Mouse (Mus musculus) ovary, adult 10 weeks (tissue): ENCODE results near the gene Sbk2. TPM values are rescaled to one million over a fixed set of nuclear protein-coding genes. Genes with fewer than 3 reads are reported as not detected.

Experiments used
- polyA plus RNA-seq: library from polyadenylated mRNA; stranded (reverse); fragments of 350-450 nt; fragmentation: Illumina TruSeq; extraction: RNeasy Lipid Tissue Mini Kit (QIAGEN cat#74804); gene quantifications from one replicate; pipeline ENCODE4 v1.2.3, GENCODE M21; 2014

The Sbk2 gene
- 0.40 TPM for polyA plus RNA-seq

DNA sequence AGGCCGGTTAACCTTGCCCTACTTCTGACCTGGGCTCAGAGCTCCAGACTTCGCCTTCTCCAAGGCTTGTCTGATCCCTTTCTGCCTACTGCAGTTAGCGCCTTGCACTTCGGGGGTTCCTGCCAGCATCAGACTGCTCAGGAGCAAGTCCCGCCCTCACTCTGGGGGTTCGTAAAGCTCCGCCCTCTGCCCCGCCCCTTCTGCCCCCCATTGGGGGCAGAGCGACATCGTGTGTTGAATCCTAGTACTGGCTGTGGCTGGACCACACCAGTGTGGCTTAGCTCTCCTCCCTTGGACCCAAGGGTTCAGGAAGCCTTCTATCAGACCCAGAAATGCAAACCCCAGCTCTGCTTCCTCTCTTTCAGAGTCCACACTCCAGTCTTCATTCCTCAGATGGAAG, at the start of gene Sbk2:
Gene Sbk2 (minus strand): TSS at position 135 of the 400 bp plus-strand sequence.

DNA sequence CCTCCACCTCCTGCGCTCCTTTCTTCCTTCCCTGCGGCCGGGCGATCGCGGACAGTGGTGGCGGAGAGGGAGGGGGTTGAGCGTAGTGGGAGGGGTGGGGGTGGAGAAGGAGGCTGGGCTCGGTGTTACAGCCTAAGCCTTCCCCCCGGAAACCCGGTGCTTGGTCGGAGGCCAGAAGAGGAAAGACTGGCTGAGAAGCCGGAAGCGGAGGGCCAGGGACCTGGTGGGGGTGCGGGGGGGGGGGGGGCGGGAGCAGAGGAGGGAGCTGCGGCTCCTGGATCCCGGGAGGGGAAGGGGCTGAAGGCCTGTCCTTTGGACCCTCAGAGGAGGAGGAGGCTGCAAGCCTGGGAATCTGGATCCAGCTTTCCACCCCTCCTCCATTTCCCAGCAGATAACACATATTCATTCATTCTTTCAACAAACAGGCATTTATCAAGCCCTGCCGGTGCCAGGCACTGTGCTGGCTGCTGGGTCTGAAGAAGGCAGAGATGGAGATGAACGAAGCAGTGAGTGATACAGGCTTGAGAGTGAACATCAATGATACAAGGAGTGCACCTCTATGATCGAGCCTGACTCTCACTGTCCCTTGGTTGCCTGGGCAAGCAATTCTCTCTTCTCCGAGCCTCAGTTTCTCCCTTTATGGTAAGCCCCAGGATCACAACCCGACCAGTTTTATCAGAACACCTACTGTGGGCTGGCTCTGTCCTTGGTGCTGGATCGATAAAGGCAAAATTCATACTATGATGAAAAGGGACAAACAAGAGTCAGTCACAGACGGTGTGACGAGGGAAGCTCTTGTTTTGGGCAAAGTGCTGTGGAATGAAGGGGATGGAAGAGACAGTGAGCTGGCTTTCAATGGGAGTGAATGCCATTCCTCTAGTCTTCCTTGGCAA, 32.0 kb upstream of the Sbk2 start, which contains the start of gene Zfp579:
Gene Zfp579 (minus strand): TSS at position 156 of the 893 bp plus-strand sequence.

DNA sequence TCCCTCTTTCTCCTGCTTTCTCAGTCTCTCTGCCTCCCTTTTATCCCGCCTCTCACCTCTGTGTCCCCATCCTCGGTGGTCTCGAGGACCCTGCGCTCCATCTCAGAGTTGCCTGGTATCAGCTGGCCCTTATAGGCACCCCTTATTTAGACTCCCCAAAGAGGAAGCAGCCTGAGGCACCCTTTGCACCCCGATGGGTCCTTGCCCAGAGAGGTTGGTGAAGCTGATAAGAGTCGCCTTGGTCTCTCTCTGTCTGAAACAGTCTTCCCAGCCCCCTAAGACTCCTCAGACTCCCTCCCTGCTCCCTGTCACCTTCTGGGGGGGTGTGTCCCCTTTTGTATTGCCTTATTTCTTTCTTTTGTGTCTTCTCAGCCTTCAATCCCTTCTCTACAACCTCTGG, 6.9 kb upstream of the Sbk2 start, which contains the start of gene Sbk3:
Gene Sbk3 (minus strand): TSS at position 101 of the 400 bp plus-strand sequence.

GRCm38 (mm10) chr7:4925441-4926381, 38.5 kb downstream of the Sbk2 start, which contains the start of gene Ssc5d:
Gene Ssc5d (plus strand): TSS chr7:4925785.

DNA sequence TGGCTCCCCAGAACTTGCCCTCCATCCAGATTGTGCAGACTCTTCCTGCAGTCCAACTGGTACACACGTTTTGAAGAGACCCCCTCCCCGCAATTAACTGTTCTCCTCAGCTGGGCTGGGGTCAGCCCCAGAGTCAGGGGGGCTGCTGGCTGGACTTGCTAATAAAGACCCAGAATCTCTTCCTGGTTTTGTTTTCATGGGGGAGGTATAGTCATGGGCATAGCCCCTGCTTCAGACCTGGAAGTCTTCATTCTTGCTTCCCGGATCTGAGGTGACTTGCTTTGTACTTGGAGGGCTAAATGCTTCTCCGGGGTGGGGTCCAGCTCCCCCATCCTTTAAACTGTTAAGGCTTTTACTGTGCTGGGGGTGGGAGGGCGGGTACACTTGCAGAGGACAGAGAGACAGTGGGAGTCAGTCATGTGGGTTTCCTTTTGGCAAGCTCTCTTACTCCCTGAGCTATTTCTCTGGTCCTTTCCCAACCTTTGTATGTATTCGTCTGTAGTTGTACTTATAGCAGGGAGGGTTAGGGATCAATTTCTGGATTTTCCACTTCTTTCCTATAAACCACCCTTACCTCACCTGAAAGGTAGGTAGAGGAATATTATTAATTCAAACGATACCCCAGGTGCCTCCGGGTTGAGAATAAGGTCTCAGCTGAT, 42.3 kb downstream of the Sbk2 start, which contains the start of gene Nat14:
Gene Nat14 (plus strand): TSS at position 205 of the 659 bp plus-strand sequence.

GRCm38 (mm10) chr7:4915007-4915665, 49.1 kb downstream of the Sbk2 start, which contains the start of gene Zfp628:
Gene Zfp628 (plus strand): TSS chr7:4915217.

DNA sequence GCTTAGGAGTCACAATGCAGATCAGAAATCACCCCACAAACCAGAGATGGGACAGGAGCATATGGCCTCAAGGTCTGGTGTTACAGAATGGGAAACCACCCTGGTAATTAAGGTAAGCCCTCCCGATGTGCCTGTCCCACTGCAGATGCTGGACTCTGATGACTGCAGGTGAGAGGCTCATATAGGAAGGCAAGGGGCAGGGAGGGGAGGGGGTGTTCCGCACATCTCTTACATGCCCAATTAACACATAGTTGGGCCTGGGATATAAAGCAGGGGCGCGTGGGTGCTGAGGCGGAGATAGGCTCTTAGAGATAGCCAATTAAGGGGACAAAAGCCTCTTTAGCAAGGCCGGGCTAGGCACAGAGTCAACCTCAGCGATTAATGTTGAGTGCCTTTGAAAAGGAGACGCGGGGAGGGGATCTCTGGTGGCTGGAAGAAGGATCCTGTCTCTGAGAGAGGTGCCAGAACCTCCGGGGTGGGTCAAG, 57.7 kb downstream of the Sbk2 start, which contains the start of gene Gm36210:
Gene Gm36210 (minus strand): TSS at position 51 of the 485 bp plus-strand sequence.

Other genes with a start within 250 kb of the Sbk2 start
- gene Tmem150b, start 239.2 kb downstream of the Sbk2 start, polyA plus RNA-seq = not detected
- gene Kmt5c, start 224.3 kb downstream of the Sbk2 start, polyA plus RNA-seq = 1.2 TPM
- not detected for gene Cox6b2, start 211.3 kb downstream of the Sbk2 start, polyA plus RNA-seq
- not detected for gene Fam71e2, start 193.1 kb downstream of the Sbk2 start, polyA plus RNA-seq
- not detected for gene Il11, start 181.5 kb downstream of the Sbk2 start, polyA plus RNA-seq
- gene Tmem190, start 181.5 kb downstream of the Sbk2 start, polyA plus RNA-seq = not detected
- gene Tmem238, start 174.8 kb downstream of the Sbk2 start, polyA plus RNA-seq = 0.46 TPM
- 14.1 TPM for gene Rpl28, start 171.5 kb downstream of the Sbk2 start, polyA plus RNA-seq
- 2.0 TPM for gene Ube2s, start 151.8 kb downstream of the Sbk2 start, polyA plus RNA-seq
- gene Shisa7, start 119.7 kb downstream of the Sbk2 start, polyA plus RNA-seq = 0.57 TPM
- 1.9 TPM for gene Isoc2b, start 94.1 kb downstream of the Sbk2 start, polyA plus RNA-seq
- gene Isoc2a, start 87.3 kb downstream of the Sbk2 start, polyA plus RNA-seq = 1.7 TPM
- gene Gm36210, start 57.9 kb downstream of the Sbk2 start, polyA plus RNA-seq = not detected
- gene Zfp628, start 49.2 kb downstream of the Sbk2 start, polyA plus RNA-seq = not detected
- gene Nat14, start 42.4 kb downstream of the Sbk2 start, polyA plus RNA-seq = 0.57 TPM
- 0.14 TPM for gene Ssc5d, start 38.6 kb downstream of the Sbk2 start, polyA plus RNA-seq
- gene Sbk3, start 6.8 kb upstream of the Sbk2 start, polyA plus RNA-seq = 0.51 TPM
- 16.0 TPM for gene Zfp579, start 31.8 kb upstream of the Sbk2 start, polyA plus RNA-seq
- gene Zfp524, start 50.0 kb upstream of the Sbk2 start, polyA plus RNA-seq = not detected
- gene Fiz1, start 50.3 kb upstream of the Sbk2 start, polyA plus RNA-seq = 22.1 TPM
- not detected for gene Gm44973, start 51.1 kb upstream of the Sbk2 start, polyA plus RNA-seq
- 5.3 TPM for gene Zfp865, start 56.0 kb upstream of the Sbk2 start, polyA plus RNA-seq
- gene Ccdc106, start 56.1 kb upstream of the Sbk2 start, polyA plus RNA-seq = not detected
- gene 4632433K11Rik, start 69.7 kb upstream of the Sbk2 start, polyA plus RNA-seq = 3.3 TPM
- gene Zfp784, start 74.0 kb upstream of the Sbk2 start, polyA plus RNA-seq = 4.2 TPM
- 2.1 TPM for gene Zfp580, start 87.1 kb upstream of the Sbk2 start, polyA plus RNA-seq
- 9.1 TPM for gene U2af2, start 97.7 kb upstream of the Sbk2 start, polyA plus RNA-seq
- 1.4 TPM for gene Epn1, start 115.8 kb upstream of the Sbk2 start, polyA plus RNA-seq
- 45.2 TPM for gene Rfpl4, start 152.5 kb upstream of the Sbk2 start, polyA plus RNA-seq
- not detected for gene Rasl2-9, start 161.5 kb upstream of the Sbk2 start, polyA plus RNA-seq
- gene Vmn1r55, start 185.3 kb upstream of the Sbk2 start, polyA plus RNA-seq = not detected
- gene Vmn1r56, start 232.3 kb upstream of the Sbk2 start, polyA plus RNA-seq = not detected